Mouse (Mus musculus) lung, adult 2 months (tissue): ENCODE data around the gene Nkpd1.

Experiments
- CTCF ChIP-seq: fragments of 200-500 bp; IDR thresholded peaks from 2 replicates; pipeline ENCODE4 v1.5.1; 2011; ENCODE audit warnings: mild to moderate bottlenecking, low read length, control low read depth; ENCODE audit not compliant: insufficient read depth
- POLR2A ChIP-seq: fragments of 200-500 bp; IDR thresholded peaks from 2 replicates; pipeline ENCODE4 v1.6.1; 2011; ENCODE audit warnings: low read depth, mild to moderate bottlenecking, control low read depth, low read length, borderline replicate concordance; ENCODE audit errors: extremely low read depth

DNA sequence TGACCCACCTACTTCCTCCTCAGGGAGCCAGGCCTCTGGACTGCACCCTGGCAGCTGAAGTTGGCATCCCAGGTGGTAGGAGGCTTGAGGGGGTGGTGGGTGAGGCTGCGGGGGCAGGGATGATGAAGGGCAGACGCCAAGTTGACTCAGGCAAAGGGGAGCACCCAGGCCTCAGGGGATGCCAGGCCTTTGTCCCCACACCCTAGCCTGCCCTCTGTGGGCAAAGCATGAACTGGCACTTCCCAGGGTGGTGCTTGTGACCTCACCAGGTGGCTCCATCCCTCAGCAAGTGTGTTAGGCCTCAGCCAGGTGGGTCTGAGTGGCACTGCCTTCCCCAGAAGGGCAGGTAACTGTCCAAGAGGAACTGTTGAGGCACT is 7.5 kb downstream of the Nkpd1 start:
- TF ChIP-seq CTCF (no peak), POLR2A (no peak)
